In genomic region chr10:68558105-68558827, GRCm38 (mm10) we compare ENCODE assay signal across 10 mouse cellular contexts. TPM values are rescaled to one million over a fixed set of nuclear protein-coding genes. Genes with fewer than 3 reads are reported as not detected.
DNase-seq lines count a peak whose midpoint lies in the region; ATAC-seq and TF ChIP-seq lines count a peak whose summit lies in the region.
"Had no signal": no experiment of that assay in that cellular context is flagged by ENCODE, and none has a peak within 500 bp of the region (broad histone marks: within the 10 kb centered on the region; RNA-seq: fewer than 3 reads in every experiment).

No protein-coding gene starts in this region.

- peak overlapping the region; percentile 45; the same call in 1 of the 2 replicates for H3K27ac ChIP-seq in heart, adult 2 months
- peak overlapping the region; percentile 56 for H3K27ac ChIP-seq in lung, embryonic 14.5 days (ENCODE audit: low read depth)
- H3K27ac ChIP-seq: liver, embryonic 14.5 days had no signal

- H3K79me2 ChIP-seq in heart, adult 2 months (replicated peaks; ENCODE audit: control insufficient read depth, insufficient read depth, low read length), result no peaks in the 10 kb centered on the region

- intact Hi-C loops in heart, adult 2 months (cut with DNase I), result no loop called here

- TF ChIP-seq EP300 in heart, adult 2 months (IDR thresholded peaks at IDR 0.05; ENCODE audit: insufficient read depth, low read depth, low read length), result no peak

- H3K9me3 ChIP-seq in lung, embryonic 14.5 days (ENCODE audit: low read depth, low read length), result no peaks in the 10 kb centered on the region

- no peak for TF ChIP-seq POLR2A in heart, adult 2 months (IDR thresholded peaks at IDR 0.05; ENCODE audit: insufficient read depth, low read depth, low read length)

- no peak for TF ChIP-seq CTCF in heart, adult 2 months (IDR thresholded peaks at IDR 0.05)
- TF ChIP-seq CTCF in lung, embryonic 14.5 days (IDR thresholded peaks at IDR 0.05; ENCODE audit: low read depth), result no peak

- H3K4me2 ChIP-seq in lung, embryonic 14.5 days, result no peak overlapping the region

- 49% methylated on average over 13 of the region's 13 CpGs for WGBS in heart, adult 2 months
- WGBS in lung, embryonic 14.5 days, result 51% methylated on average over 13 of the region's 13 CpGs

- H3K27me3 ChIP-seq in heart, adult 2 months (ENCODE audit: control insufficient read depth, insufficient read depth, low read length), result no peaks in the 10 kb centered on the region
- no peaks in the 10 kb centered on the region for H3K27me3 ChIP-seq in lung, embryonic 14.5 days (ENCODE audit: insufficient read depth, low read length)

- peak; percentile 86 for ATAC-seq in lung, embryonic 14.5 days (ENCODE audit: insufficient read depth)
- ATAC-seq in activated CD4-positive, CD25-positive, alpha-beta regulatory T cell, adult 4 months, result no peak

- H3K36me3 ChIP-seq in heart, adult 2 months (ENCODE audit: control insufficient read depth, insufficient read depth, low read length), result no peaks in the 10 kb centered on the region
- no peaks in the 10 kb centered on the region for H3K36me3 ChIP-seq in lung, embryonic 14.5 days (ENCODE audit: insufficient read depth)

- no peak overlapping the region for H3K9ac ChIP-seq in heart, adult 2 months (ENCODE audit: low read depth, low read length)
- H3K9ac ChIP-seq in lung, embryonic 14.5 days, result no peak overlapping the region
- H3K9ac ChIP-seq: liver, embryonic 14.5 days had no signal

- no peaks in the 10 kb centered on the region; the same call in 1 of the 2 replicates for H3K4me1 ChIP-seq in heart, adult 2 months (ENCODE audit: control insufficient read depth, insufficient read depth, low read length)
- 0 out of 2 replicates have a peak, but pooled peaks cover 6% of the 10 kb centered on the region for H3K4me1 ChIP-seq in lung, embryonic 14.5 days (ENCODE audit: insufficient read depth)

- no peak overlapping the region for H3K4me3 ChIP-seq in heart, adult 2 months
- H3K4me3 ChIP-seq in lung, embryonic 14.5 days (ENCODE audit: low read depth, low read length), result no peak overlapping the region

- DNase-seq in kidney, adult 18-20 months, result peak; percentile 54
- DNase-seq in kidney, adult 11 months, result no peak
- DNase-seq in embryo, embryonic 11 days, result peak; percentile 32
- peak; percentile 78 to 81 for DNase-seq in heart, adult 2 months
- DNase-seq in kidney, postnatal 25 days, result peak; percentile 49 to 52
- DNase-seq in lung, embryonic 14.5 days, result peak; percentile 90
- peak; percentile 85 for DNase-seq in telencephalon, adult 2 months (ENCODE audit: low read depth, low spot score)

RNA-seq across cellular contexts. Expression of gene Cabcoco1, which starts 16.6 kb away (rescaled TPM):
- total RNA-seq in heart, adult 2 months (2021), result 10 to 100 TPM; 18.0 to 23.0 TPM
- polyA plus RNA-seq in heart, adult 2 months (2012; rRNA removed), result 8.6 and 15.1 TPM in 2 replicates
- 2.4 and 3.0 TPM in 2 replicates for polyA plus RNA-seq in lung, embryonic 14.5 days (2014; fragmentation: Nextera tagmentation; extraction: Ambion mirVana)
- polyA plus RNA-seq in activated CD4-positive, CD25-positive, alpha-beta regulatory T cell, adult 4 months (2017; shearing (Covaris generic)), result 1 to 10 TPM; 3.8 to 4.2 TPM
- total RNA-seq: MEL had no signal
